Mouse (Mus musculus) ES-Bruce4 (cell line): ENCODE results near the gene Park7. TPM values are rescaled to one million over a fixed set of nuclear protein-coding genes. Genes with fewer than 3 reads are reported as not detected.

Experiments
- H3K27ac ChIP-seq: 2 replicates; pipeline ENCODE4 v1.5.1; 2012; ENCODE audit warnings: low read length, inconsistent platforms; ENCODE audit not compliant: insufficient read depth
- H3K27me3 ChIP-seq: 2 replicates; pipeline ENCODE4 v1.6.1; 2012; ENCODE audit warnings: mild to moderate bottlenecking, low read length, inconsistent platforms; ENCODE audit not compliant: control insufficient read depth, poor library complexity, insufficient read depth, severe bottlenecking
- H3K36me3 ChIP-seq: 2 replicates; pipeline ENCODE4 v1.6.1; 2012; ENCODE audit warnings: inconsistent platforms, mild to moderate bottlenecking, low read length, moderate library complexity; ENCODE audit not compliant: control insufficient read depth, poor library complexity, insufficient read depth, severe bottlenecking
- H3K4me1 ChIP-seq: one replicate; pipeline ENCODE4 v1.8.1; 2011; ENCODE audit warnings: low read length; ENCODE audit not compliant: control insufficient read depth, insufficient read depth
- H3K4me3 ChIP-seq: 2 replicates; pipeline ENCODE4 v1.5.1; 2011; ENCODE audit warnings: low read depth, mild to moderate bottlenecking, low read length
- H3K9ac ChIP-seq: 2 replicates; pipeline ENCODE4 v1.6.1; 2012; ENCODE audit warnings: low read depth, mild to moderate bottlenecking, inconsistent platforms; ENCODE audit not compliant: poor library complexity, severe bottlenecking
- H3K9me3 ChIP-seq: replicated peaks from 2 replicates; pipeline ENCODE4 v1.6.1; 2012; ENCODE audit warnings: mild to moderate bottlenecking, low read length, inconsistent platforms; ENCODE audit not compliant: control insufficient read depth, poor library complexity, insufficient read depth, severe bottlenecking
- CTCF ChIP-seq: IDR thresholded peaks from one replicate; pipeline ENCODE4 v1.8.1; 2011; ENCODE audit warnings: low read depth, low read length
- EP300 ChIP-seq: IDR thresholded peaks from 2 replicates; pipeline ENCODE4 v1.6.1; 2011; ENCODE audit warnings: low read depth, low read length; ENCODE audit not compliant: insufficient read depth
- POLR2A ChIP-seq: IDR thresholded peaks from one replicate; pipeline ENCODE4 v1.8.1; 2011; ENCODE audit warnings: low read length; ENCODE audit not compliant: insufficient read depth
- polyA plus RNA-seq: library from polyadenylated mRNA; stranded (reverse); fragments of >200 nt; gene quantifications from 2 replicates; pipeline ENCODE4 v1.2.4, GENCODE M21; 2011; ENCODE audit warnings: low read depth; ENCODE audit not compliant: missing spikeins, insufficient read depth, insufficient read length

The Park7 gene
- polyA plus RNA-seq, 1 experiment: 215 TPM

DNA sequence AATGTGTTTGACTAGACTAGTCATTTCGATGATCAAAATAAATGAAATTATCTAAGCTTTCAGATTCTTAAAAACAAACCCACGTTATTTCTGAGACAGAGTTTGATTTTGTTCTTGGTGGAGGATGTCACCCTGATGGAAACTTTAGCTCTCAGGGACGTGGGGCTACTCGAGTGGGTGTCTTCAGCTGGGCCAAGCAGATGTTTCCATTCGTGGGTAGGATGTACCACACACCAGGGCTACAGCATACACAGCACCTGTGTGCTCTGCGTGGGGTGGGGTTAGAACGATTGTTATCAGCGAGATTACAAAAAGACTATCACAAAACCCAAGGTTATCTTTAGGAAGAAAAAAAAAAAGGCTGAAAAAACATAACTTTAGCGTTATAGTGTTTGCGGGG is 36.7 kb upstream of the Park7 start:
- Histone ChIP-seq H3K4me3 (no peak overlapping the region), H3K4me1 (no peaks in the 10 kb centered on the region), H3K9me3 (no peaks in the 10 kb centered on the region), H3K27ac (no peak overlapping the region), H3K27me3 (no peaks in the 10 kb centered on the region), H3K36me3 (no peaks in the 10 kb centered on the region), H3K9ac (no peak overlapping the region)
- TF ChIP-seq POLR2A (no peak), CTCF (no peak), EP300 (no peak)

DNA sequence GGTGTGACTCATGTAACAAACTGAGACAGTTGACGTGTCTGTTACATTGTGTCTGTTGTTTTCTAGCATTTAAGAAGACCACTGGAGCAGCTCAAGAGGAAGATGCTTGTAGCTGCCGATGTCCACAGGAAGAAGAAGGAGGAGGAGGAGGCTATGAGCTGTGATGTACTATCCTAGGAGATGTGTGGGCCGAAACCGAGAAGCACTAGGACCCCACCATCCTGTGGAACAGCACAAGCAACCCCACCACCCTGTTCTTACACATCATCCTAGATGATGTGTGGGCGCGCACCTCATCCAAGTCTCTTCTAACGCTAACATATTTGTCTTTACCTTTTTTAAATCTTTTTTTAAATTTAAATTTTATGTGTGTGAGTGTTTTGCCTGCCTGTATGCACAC is 30.5 kb upstream of the Park7 start:
- Histone ChIP-seq H3K9me3 (no peaks in the 10 kb centered on the region), H3K36me3 (no peaks in the 10 kb centered on the region), H3K27me3 (no peaks in the 10 kb centered on the region), H3K4me3 (no peak overlapping the region), H3K4me1 (peaks cover 3% of the 10 kb centered on the region), H3K27ac (no peak overlapping the region), H3K9ac (no peak overlapping the region)
- no peak for TF ChIP-seq POLR2A
- TF ChIP-seq EP300: no peak
- TF ChIP-seq CTCF: no peak

DNA sequence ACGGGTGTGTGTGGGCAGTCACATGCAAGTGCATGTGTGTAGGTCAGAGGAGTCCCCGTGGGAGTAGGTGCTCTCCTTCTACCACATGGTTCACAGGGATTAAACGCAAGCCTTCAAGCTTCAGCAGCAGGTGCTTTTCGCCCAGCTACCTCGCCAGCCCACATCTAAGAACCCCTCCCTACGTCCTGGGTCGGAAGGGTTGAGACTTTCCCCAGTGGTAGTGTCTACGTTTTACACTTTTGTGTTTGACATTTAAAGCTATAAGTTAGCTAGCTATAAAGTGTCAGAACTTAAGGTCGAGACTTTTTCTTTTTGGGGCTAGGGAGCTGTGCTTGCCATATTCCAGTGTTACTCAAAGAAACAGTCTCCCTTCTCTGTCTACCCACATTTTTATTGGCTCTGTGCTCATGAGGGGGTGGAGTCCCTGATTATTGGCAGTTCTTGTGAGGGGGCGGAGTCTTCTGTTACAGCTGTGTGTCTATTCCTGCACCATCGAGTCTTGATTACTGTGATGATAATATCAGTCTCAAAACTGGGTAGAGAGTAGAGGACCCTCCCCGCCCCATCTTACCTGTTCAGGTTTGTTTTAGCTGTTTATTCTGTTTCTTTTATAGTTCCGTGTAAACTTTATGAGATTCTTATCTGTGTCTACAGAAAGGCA is 25.9 kb upstream of the Park7 start:
- Histone ChIP-seq H3K4me1 (peaks cover 3% of the 10 kb centered on the region), H3K9me3 (no peaks in the 10 kb centered on the region), H3K9ac (no peak overlapping the region), H3K4me3 (no peak overlapping the region; the same call in 1 of the 2 replicates), H3K36me3 (no peaks in the 10 kb centered on the region), H3K27me3 (no peaks in the 10 kb centered on the region), H3K27ac (no peak overlapping the region)
- TF ChIP-seq POLR2A: no peak
- TF ChIP-seq CTCF: no peak
- TF ChIP-seq EP300: no peak

- H3K27me3 ChIP-seq: no peaks in the 10 kb centered on the region
- no peaks in the 10 kb centered on the region for H3K9me3 ChIP-seq
- no peaks in the 10 kb centered on the region for H3K36me3 ChIP-seq
- H3K4me3 ChIP-seq: no peak overlapping the region
- H3K9ac ChIP-seq: no peak overlapping the region
- H3K4me1 ChIP-seq: peaks cover 3% of the 10 kb centered on the region
- H3K27ac ChIP-seq: no peak overlapping the region
- TF ChIP-seq EP300: no peak
- TF ChIP-seq POLR2A: no peak
- no peak for TF ChIP-seq CTCF
Observed at GRCm38 (mm10) chr4:150938063-150938452, 23.8 kb upstream of the Park7 start.

- no peak overlapping the region for H3K27ac ChIP-seq
- H3K9me3 ChIP-seq: no peaks in the 10 kb centered on the region
- H3K36me3 ChIP-seq: no peaks in the 10 kb centered on the region
- TF ChIP-seq EP300 (no peak), CTCF (no peak), POLR2A (no peak)
- no peak overlapping the region for H3K4me3 ChIP-seq
- H3K9ac ChIP-seq: no peak overlapping the region
- no peaks in the 10 kb centered on the region for H3K4me1 ChIP-seq
- H3K27me3 ChIP-seq: no peaks in the 10 kb centered on the region
Observed at GRCm38 (mm10) chr4:150937293-150938062, 23.2 kb upstream of the Park7 start.

DNA sequence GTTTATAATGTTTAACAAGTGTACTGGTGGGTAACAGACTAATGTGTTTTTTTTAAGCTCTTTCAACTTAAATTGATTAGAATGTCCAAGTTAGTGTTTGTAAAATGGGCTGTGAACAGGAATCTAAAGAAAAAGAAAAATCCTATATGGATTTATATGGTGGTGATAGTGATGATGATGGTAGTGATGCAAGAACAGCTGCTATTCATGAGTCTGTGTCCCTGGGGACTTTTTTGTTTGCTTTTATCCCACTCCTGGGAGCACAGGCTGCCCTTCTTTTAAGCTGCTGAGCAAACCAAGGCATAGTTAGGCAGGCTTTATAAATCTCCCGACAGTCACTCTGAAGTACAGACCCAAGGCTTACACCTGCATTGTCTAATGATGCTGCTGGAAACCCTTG is 19.3 kb upstream of the Park7 start:
- no peak overlapping the region for H3K4me3 ChIP-seq
- H3K36me3 ChIP-seq: no peaks in the 10 kb centered on the region
- no peak overlapping the region for H3K9ac ChIP-seq
- no peaks in the 10 kb centered on the region for H3K27me3 ChIP-seq
- TF ChIP-seq CTCF: no peak
- no peak for TF ChIP-seq EP300
- no peak for TF ChIP-seq POLR2A
- H3K27ac ChIP-seq: no peak overlapping the region
- no peaks in the 10 kb centered on the region for H3K9me3 ChIP-seq
- no peaks in the 10 kb centered on the region for H3K4me1 ChIP-seq
